Mouse (Mus musculus): ENCODE data around the gene Dpt.
"Not testable (repeated sequence)": the region's sequence is repeated elsewhere in the genome, so short reads cannot be mapped to it uniquely, and the experiment has no call there.

The Dpt gene

DNA sequence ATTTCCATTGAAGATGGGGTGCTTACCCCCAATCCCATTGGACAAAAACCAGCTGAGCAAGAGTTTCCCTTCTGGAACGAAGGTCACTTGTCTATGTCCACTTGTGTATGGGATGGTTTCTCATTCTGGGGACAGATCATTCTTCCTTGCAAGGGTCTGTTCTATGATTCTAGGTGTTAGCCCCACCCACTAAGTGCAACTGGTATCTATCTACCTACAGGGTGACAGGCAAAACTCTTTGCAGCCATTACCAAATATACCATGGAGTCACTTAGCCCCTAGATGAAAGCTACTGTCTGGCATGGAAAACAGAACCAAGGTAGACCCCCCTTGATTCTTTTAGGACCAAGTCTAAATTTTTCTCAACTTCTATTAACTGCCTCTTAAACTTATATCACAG lies 24.9 kb downstream of the Dpt start:
- DNase-seq (ENCODE audit: low spot score), result no peak

DNA sequence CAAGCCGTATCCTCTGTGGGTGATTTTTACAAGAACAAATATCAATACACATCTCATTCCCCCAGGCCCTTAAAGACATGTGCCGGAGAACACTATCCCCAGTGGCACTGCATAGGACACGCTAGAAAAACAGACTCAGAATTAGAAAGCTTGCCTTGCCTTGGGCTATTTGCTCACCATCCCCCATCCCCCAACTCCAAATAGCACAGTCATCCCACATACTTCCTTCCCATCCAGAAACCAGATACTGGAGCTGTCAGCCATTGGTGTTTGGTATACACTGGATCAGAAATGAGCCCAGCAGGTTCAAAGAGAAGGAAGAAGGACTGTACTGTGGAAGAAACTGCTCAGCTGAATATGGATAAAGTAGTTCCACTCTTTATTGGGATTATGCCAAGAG lies 25.4 kb downstream of the Dpt start:
- DNase-seq (ENCODE audit: low spot score), result no peak

DNA sequence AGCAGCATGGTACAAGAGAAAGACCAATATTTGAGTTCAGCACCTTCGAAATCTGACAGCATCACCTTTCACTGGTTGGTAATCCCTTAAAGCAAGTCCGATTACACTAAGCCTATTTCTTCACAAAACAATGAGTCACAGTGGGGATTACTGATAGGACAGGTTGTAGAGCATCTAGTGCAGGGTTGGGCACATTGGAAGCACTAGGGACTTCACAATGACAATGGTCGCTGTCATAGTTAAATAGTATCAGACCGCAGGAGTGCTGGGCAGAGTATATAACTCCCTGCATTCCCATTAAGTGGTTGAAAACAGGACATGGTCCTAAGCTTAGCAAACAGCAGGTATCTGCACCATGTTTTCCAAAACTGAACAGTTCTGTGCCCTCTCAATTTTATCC lies 25.8 kb downstream of the Dpt start:
- no peak for DNase-seq (ENCODE audit: low spot score)

DNA sequence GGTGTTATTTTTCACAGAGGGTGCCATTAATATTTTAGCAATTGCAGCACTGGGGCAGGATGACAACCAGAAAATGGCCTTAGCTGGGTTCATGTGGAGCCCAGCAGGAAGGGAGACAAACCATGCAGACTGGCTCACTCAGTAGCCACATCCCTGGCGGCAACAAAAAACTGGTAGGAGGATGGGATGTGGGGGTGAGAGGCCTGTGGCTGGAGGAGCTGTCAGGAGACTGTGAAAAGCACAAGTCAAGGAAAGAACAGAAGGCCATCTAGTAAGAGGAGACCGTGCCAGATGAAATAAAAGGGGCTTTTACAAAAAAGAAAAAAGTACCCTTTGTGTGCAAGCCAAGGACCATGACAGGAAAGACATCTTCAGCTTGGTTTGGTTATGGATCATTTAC lies 28.5 kb downstream of the Dpt start:
- DNase-seq (ENCODE audit: low spot score), result no peak

DNA sequence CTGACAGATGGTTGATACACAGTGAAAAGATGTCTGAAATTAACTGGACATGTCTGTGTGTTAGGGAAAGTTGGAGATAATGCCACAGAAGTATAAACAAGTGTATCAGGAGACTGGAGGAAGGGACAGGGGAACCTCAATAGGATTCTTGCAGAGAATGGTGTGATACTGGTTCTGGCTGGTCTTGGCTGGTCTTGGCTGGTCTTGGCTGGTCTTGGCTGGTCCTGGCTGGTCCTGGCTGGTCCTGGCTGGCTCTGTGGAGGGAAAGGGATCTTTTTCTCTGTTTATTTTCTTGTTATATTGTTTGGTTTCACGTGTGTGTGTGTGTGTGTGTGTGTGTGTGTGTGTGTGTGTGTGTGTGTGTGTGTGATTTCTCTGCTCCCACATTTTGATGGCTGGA lies 33.4 kb downstream of the Dpt start:
- DNase-seq (ENCODE audit: low spot score), result no peak

DNA sequence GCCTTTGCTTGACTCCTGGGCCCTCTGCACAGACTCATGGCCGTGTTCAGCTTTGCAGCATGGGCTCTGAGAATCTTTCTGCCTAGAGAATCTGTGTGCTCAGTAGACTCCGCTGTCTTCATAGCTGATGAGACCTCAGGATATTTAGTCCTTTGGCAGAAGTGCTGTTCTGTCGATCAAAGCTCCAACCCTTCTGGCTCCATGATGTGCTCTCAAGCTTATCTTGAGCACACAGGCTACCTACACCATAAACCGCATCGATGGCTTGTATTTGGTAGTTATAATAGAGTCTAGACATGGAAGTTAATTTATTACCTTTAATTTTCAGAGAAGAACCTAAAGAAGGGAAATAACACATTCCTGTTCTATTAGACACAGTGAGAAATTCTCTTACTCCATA lies 36.0 kb downstream of the Dpt start:
- no peak for DNase-seq (ENCODE audit: low spot score)

DNA sequence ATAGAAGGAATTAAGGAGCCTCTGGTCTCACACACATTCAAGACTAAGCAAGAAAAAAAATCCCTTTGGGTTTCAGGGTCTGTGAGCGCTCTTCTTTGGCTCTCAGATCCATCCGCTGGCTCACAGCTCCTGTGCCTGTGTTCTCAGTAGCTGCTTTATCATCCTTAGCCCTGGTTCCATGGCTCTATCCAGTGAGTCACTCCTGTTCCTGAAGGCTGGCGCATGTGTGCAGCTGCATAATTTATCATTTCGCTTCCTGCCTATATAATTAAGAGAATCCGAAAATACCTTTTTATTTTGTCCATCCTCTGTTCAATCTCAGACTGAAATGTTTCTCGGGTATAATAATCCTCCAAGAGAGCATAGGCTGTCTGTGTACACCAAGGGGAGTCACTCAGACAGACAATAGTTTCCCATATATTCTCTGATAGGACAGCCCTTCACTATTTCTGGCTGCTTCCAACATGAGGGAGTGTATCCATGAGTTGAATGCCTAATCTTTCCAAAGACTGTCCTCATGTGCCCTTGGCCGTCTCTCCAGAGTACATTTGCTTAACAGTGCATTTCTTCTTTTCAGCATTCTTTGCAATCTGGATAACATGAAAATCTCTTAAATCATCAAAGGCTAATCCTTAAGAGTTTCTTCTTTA lies 52.3 kb downstream of the Dpt start:
- DNase-seq (ENCODE audit: low spot score), result no peak

DNA sequence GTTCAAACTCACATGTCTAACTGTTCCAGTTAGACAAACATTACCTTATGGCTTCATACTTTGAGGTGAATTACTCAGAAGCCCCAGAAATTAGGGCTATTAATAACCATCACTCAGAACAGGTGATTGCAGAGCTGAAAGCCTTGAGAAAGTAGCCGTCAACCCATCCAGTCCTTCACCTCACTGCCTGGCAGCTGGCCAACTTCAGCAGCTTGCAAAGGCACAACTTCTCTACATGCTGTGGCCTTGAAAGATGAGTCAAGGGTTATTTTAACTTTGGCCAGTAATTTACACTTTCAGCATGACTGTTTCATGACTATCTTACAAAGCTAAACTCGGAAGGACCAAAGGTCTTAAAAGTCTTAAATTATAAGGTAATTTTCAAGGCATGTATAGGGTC lies 59.3 kb downstream of the Dpt start:
- DNase-seq (ENCODE audit: low spot score), result not testable (repeated sequence)

DNA sequence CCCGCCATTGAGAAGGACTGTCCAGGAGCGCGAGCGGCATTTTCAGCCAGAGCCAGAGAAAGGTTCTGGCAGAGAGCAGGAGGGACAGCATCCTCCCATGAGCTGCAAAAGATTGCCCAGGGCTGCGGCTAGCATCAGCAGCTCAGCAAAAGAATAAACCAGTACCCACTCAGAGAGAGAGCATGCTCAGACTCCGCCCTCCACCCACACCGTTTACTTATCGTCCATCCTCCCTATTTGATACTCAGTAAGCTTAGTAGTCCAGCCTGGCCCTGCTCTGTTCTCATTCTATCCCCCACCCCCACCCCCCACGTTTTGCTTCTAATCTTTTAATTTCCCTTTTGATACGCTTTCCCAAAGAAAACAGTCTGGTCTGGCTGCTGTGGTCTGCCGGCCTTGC lies 63.5 kb downstream of the Dpt start:
- no peak for DNase-seq (ENCODE audit: low spot score)

DNA sequence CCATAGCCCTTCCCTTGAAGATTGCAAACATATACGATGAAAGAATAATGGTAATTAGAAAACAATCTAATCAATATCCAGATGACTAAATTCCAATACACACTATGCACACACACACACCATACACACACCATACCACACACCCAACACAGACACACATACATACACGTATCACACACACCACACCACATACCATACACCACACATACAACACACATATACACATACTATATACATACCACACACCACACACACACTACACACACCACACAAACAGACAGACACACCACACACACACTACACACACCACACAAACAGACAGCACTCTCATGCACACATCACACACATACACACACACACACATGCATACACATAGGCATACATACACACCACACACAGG lies 64.3 kb downstream of the Dpt start:
- DNase-seq (ENCODE audit: low spot score), result no peak

DNA sequence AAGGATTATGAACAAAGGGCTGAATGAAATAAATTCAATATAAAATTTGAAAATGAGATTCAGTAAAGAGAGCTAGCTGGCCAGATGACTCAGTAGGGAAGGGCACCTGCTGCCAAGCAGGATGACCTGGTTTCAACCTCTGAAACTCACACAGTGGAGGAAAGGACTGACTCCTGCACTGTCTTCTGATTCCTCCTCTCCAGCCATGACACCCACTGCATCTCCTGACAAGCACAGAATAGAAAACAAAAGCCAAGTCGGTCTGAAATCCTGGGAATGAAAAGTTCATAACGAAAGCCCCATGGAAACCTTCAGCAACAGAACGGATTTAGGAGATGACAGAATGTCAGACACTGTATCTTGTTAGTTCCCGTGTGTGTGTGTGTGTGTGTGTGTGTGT lies 65.1 kb downstream of the Dpt start:
- DNase-seq (ENCODE audit: low spot score), result no peak

DNA sequence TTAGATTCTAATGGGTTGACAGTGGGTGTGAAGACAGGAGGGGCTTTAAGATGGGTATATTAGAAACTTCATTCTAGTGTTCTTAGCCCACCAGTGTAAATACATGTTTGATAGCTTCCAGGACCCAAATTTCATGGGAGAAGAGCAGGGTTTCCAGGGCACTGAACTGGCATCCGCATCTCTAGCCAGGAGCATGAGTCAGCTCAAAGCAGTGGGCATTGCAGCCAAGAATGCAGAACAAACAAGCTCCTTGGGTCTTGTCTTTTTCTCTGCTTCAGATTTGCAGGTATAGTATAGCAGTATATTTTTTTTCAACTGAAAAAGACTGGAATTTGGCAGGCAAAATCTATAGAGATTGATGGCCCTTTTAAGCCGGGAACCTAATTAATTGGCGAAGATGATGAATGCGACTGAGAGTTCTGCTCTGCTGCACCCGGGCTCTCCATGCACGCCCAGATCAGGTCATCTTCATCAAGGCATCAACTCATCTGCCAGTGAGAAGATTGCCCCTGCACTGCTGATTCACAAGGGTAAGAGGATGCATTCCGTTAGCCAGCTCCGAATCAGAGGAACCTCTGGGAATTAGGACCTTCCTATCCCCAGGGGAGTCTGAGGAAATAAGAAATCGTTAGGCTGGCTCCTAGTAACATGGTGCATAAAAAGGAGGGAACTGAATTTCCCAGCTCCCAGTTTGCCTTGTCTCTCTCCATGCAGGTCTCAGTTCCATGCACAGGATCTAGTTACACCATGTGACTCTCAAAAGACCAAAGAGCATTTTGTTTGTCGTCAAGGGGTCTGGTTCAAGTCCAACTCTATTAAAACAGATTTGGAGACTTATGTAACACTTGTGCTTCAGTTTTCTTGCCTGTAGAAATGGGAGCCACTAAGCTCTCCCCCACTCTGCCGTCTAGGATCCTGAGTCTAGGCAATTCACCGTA lies 66.8 kb downstream of the Dpt start:
- DNase-seq (ENCODE audit: low spot score), result no peak

DNA sequence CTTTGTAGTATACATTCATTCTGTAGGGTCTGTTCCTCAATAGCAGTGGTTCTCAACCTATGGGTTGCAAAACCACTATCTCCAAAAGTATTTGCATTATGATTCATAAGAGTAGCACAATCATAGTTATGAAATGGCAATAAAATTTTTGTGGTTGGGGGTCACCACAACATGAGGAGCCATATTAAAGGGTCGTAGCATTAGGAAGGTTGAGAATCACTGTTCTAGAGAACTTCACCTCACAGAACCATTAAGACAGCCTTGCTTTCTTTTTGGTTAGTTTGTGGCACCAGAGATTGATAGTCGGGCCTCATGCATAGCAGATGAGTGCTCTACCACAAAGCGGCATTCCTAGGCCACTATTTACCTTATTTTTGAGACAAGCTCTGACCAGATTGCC lies 68.2 kb downstream of the Dpt start:
- DNase-seq (ENCODE audit: low spot score), result no peak

DNA sequence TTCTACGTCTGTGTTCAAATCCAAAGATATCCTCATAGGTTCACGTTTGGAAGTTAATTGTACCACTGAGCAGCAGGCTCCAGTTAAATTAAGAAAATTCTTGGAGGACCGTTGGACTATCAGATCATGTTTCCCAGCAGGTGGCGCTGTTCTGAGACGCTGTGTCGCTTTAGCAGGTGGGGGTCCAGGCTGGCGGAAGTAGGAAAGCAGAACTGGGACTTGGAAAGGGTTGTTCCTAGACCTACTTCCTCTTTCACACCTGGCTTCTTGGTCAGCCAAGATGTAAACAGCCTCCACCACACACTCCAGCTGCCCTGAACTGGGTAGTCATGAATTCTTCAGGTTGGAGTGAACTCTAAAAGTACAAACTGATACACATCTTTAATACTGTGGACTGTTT lies 74.2 kb downstream of the Dpt start:
- peak; percentile 25 for DNase-seq (ENCODE audit: low spot score)

All from spleen, adult 12 weeks (tissue).